Mouse (Mus musculus) cerebellum, postnatal 25 days (tissue): ENCODE results near the gene Lcorl.

ENCODE experiments used
- DNase-seq, 2 experiments: peaks; one replicate each; pipeline ENCODE4 v3.0.0; 2021; ENCODE audit warnings: mixed read lengths in 2 of 2

Lcorl gene

DNA sequence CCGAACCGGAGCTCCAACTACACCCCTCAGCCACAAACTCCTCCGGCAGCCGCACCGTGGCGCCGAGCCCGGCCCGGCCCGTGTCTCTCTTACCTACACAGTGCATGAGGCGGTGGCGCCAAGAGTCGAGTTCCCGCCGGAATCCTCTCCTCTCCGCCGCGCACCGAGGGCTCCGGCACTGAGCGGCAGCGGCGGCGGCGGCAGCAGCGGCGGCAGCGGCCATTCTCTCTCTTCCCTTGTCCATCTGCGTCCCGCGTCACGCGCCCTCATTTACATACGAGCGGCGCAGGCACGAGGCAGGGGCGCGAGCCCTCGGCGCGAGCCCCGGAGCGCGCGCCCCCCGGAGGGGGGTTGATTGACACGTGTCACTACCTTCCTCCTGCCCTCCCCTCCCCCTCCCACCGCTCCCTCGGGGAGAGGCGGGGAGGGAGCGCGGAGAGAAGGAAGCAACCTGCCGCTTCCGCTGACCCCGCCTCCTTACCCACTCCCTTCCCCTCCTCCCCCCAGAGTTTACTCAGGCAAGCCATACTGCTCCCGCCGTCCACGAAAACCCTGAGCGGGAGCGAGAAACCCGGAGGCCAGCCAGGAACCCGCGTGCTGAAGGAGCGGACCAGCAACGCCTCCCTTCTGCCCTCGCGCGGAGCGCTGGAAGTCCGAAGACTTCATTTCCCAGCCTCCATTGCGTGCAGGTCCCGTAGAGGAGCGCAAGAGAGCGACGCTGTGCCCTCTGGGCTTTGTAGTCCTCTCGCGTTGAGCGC lies at the start of gene Lcorl:
TSS of gene Lcorl (minus strand) at position 362 of the 758 bp plus-strand sequence.
- peak; percentile 96 to 97 for DNase-seq

DNA sequence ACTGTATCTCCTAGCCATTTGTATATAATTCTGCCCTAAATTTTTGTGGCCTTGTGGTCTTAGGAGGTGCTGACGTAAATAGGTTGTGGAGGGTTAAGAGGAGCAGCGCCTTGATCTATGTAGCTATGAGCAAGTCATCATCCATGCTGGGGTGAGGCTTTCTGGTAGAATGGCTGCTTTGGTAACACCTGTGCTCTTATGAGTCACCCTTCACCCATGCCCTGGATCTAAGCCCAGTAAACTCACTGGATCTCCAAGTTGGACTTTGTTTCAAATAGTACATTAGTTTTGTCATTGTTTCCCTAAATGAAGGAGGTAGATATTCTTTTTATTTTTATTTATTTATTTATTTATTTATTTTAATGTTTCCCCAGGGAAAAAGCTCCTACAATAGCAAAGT lies 47.3 kb upstream of the Lcorl start:
- DNase-seq: no peak

DNA sequence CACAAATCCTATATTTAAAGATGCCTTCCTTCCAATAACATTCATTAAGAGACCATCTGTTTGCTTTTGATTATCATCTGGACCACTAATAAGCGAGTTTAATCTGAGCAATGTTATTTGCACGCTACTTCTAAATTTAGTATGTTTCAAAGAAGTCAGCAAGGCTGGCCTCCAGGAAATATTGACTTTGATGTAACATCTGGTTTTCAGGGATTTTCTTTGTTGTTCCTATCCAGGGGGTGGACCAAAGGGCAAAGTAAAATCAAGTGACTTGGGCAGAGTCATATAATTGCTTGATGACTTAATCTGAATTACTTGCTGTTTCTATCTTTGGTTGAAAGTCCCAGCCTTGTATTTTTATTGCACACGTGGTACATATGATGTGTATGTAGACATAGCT lies 45.8 kb upstream of the Lcorl start:
- DNase-seq: no peak

DNA sequence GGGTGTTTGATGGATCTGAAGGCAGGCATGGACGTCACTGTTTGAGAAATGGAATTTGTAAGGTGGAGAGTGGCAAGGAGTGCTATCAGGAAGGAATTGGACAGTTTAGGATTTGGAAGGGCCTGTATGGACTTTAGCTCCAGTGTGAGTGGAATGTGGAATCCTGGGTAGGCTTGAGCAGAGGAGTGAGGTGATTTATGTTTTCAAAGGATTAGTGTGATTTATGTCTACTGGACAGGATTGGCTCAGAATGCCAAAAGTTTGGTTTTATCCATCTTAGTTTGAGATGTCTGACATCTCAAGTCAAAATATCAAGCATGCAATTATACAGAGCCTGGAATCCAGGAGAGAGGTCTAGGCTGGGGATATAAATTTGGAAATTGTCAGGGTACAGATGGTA lies 37.9 kb upstream of the Lcorl start:
- DNase-seq: no peak

DNA sequence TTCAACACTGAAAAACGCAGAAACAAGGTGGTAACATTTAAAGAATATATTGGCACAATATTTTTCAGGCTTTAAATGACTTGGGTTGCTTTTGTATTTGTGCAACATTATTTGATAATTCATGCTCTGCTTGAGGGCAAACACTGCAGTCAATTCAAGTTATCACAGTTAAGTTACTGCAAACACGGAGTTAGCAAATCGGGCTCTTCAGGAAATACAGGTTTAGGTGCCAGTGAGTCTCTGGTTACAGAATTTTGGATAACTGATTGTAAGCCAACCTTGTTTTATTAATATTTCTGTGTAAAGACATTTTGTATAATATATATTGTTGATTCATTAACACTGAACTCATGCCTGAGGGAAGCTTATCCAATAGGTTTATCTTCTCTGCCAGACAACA lies 36.3 kb upstream of the Lcorl start:
- DNase-seq: no peak

DNA sequence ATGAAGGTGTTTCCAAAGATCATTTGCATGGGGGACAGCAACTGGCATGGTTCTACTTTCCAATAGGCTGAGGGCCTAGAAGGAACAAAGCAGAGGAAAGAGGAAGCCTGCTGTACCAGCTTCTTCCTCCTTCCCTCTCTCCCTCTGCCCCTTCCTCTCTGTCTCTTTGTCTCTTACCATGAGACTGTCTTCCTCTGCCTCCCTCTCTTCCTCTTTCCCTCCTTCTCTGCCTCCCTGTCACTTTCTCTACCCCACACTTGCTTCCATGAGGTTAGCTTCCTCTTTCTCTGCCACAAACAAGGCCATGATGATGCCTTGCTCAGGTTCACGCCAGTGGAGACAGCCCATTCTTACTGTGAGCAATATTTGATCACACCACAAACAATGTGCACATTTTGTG lies 18.9 kb upstream of the Lcorl start:
- no peak for DNase-seq

DNA sequence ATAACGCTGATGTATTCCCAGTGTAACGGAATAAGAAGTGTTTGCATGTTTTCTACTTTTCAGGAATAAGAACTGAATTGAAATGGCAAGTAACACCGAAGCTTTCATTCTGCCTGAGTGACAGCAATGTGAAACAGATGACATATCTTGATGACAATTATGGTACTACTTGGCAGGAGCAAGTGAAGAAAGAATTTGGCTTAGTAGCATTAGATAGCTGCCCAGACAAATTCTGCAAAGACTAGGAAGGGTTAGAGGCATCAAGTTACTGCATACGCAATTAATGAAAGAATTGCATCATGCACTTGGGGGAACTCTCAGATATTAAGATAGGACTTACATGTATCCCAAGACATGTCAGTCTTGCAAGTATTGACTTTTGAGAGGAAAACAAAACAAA lies 18.1 kb upstream of the Lcorl start:
- no peak for DNase-seq

DNA sequence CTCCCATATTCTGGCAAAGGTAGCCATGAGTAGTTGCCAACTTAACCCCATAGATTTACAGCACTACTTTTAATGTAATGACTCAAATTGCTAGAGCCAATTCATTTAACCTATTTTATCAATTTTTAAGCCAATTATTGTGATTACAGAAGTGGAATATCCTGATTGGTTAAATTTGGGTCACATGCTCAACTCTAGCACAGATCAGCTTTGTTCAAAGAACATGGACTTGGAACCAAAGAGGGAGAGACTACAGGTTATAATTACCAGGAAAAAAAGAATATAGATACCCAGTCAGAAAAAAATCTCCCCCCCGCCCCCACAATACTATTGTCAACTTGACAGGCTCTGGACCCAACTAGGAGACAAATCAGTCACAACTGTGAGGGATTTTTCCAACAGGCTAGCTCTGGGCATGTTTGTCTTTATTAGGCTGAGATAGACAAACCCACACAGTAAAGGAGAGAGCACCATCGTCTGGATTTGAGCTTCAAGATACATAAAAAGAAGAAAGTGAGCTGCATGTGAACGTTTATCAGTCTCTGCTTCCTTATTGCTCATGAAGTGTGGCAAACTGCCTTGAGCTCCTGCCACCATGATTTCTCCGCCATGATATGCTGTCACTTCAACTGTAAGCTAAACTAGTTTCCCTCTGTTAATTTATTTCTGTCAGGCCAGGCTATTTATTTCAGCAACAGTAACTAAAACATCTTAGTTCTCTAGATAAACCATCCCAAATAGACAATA lies 17.0 kb upstream of the Lcorl start:
- DNase-seq: no peak

DNA sequence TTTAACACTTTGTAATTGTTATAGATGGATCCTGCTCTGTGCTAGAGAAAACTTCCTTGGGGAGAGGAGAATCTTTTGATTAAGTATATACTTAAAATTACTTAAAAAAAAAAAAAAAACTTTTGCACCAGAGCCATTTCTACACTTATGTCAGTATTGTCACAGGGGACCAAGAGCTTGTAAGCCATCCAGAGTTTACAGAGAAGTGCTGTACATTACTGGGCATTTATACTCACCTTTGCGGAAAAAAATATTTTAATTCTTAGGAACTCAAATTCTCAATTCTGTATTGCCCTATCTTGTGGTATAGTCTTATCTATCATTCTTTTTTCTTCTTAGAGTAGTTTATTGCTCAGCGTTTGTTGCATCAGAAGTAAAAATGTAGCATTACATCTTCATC lies 953 bp upstream of the Lcorl start:
- DNase-seq: no peak

DNA sequence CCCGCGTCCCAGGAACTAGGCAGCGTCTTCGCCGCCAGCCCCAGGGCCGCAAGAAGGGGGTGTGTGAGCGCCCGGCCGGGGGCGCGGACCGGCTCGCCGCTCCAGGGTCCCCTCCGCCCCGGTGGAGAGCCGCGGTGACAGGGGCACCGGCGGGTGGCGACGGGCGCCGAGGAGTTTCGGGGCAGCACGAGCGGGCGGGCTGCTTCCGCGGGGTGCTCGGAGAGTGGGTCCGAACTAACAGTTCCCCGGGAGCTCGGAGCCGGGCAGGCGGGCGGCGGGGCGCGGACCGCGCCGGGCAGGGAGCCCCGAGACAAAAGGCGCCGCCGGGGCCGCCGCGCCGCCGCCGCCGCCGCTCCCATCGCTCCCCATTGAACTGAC lies 550 bp downstream of the Lcorl start:
- DNase-seq: no peak

DNA sequence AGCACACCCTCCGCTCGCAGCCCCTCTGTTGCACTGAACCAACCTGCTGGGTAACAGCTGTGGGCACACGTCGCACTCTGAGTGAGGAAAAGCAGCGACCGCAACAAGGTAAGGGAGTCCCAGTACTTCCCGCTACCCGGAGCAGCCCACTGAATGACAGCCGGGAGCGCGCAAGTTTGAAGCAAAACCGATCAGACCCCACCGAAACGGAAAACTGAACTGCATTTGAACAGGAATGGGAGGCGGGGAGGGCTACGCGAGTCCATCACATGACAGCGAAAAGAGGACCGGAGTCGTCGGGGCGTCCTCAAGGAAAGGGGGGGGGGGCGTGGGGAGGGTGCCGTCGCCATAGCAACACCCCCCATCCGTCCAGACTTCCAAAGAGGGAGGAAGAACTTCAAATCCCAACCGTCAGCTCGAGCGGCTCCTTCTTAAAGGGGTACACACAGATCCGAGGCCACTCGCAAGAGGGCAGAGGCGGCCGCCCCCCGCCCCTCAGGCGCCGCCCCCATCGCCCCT lies 1.1 kb downstream of the Lcorl start:
- peak; percentile 51 to 67 for DNase-seq

DNA sequence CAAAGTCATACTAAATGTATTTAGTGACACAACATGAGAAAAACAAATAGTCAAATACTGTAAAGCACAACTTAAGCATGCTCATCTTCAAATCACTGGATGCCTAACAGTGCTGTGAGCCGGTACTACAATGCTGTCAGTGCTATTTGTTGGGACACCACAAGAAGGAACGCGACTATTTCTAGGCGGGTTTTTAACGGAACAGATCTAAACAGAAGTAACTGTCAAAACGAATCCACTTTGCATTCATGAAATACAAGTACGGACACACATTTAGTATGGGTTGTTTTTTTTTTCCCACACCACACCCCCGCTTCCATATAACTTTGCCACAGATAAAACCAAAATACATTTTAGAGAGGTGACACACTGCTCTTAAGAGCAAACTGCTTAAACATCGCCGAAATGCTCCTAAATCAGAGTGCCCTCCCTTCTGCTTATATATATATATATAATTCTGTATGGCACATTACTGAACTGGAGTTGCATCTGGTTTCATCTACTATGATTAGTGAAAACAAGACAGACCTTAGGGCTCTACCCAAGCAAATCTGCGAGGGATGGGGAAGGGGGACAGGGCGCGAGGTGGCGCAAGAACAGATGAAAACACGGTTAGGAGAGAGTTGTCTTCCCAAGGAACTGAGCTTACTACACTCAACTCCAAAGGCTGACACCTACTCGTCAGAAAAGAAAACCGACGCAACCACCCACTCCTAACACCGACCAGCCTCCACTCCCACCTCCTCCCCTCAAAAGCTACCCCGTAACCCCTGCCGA lies 1.7 kb downstream of the Lcorl start:
- peak in 1 of 2 experiments; percentile 61 for DNase-seq

DNA sequence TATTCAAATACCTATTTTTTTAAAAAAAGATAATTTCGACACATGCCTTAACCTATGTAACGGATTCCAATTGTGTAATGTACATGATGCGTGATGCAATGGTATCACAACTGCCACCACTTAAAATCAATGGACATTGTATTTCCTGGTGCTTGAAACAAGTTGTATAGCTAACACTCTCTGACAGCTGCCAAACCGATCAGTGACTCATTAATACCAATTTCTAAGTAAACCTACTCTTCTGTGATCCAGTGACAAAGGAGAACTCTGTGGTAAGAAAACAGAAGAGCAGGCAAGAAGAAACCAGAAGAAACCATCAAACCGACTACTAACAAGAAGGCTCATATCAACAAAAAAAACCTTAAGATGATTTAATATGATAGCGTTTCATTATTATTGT lies 12.7 kb downstream of the Lcorl start:
- no peak for DNase-seq

DNA sequence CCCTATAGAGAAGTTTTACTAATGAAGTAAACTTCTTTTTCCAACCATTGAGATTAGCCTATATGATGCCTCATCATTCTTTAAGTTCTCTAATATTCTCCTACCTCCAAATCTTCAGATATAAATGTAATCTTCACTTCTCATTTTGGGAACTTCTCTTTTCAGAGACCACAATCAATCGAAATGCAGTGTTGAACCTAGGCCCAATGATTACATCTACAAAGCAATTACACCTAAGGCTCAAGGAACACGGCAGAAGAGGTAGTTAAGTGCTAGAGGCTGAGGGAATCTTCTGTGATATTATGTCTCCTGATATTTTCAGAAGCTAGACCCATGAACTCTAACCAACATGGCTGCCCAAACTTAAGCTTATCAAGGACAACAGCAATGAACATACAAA lies 22.3 kb downstream of the Lcorl start:
- no peak for DNase-seq

DNA sequence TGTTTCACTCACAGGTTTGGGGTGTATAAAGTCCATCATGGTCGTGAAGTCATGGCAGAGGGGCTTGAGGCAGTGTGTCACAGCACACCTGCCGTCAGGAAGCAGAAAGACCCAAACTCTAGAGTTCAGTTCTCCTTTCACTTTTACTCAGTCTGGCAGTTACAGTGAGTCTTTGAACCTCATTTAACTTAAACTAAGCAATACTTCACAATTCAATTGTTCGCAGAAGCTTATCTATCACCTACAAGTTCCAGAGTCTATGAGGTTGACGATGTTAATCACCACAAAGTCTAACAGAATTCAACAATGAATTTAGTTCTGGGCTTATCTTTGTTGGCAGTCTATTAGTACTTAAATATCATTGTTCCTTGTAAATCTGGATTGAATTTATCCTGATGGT lies 45.9 kb downstream of the Lcorl start:
- DNase-seq: no peak

DNA sequence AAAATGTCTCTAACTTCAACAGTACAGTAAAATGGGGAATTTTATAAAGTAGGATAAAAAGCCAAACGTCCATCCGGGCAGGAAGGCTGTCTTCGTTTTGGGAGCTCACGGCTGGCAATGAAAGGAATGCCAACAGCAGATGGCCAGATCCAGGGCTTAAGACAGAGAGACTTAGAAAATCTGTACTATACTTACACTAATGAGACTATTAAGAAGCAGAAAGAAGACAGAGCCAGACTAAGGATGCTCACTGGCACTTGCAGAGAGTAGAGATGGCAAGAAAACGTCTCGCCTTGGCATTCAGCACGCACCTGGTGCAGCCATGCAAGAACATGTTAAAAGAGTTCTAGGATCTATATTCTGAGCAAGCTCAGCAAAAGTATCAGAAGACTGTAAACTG lies 65.6 kb downstream of the Lcorl start:
- peak; percentile 19 to 21 for DNase-seq

DNA sequence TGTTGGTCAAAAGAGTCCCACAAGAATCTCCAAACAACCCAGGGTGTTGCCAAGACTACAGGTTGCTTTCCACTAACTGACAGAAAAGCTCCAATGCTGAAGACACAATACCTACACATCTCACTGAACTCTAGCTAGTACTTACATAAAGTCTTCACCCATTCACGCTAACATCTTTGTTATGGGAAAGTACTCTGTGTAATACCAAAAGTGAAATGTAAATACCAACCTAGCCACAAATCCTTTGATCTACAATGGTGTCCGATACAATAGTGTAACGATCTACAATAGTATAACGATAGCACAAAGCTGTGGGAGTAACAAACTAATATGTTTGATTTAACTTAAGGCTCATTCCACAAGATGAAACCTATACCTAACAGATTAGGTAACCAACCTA lies 67.2 kb downstream of the Lcorl start:
- no peak for DNase-seq

DNA sequence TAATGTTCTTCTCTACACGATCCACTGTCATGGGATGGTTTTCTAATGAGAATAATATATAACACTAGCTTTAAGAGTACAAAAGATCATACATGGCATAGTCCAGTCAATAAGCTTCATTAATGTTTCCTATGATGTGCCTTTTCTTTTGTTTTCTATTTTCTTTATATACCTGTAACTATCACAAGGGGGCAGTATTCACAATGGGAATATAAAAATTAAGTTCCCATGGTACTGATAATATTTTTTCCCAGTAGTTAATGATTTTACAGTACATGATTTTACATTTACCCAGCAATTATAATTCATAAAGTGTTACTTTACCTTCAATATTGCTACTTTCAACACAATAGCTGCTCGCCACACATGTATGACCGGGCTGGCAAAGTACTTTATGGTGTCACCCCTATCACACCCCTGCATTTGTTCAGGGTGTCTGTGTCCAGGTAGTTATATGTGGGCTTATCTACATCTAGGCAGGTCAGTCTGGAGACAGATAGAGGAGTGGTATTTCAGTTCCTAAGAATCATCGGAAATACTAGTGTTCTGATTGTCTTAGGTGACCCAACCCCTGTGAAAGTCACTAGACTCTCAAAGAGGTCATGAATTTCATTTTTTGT lies 99.8 kb downstream of the Lcorl start:
- DNase-seq: no peak

DNA sequence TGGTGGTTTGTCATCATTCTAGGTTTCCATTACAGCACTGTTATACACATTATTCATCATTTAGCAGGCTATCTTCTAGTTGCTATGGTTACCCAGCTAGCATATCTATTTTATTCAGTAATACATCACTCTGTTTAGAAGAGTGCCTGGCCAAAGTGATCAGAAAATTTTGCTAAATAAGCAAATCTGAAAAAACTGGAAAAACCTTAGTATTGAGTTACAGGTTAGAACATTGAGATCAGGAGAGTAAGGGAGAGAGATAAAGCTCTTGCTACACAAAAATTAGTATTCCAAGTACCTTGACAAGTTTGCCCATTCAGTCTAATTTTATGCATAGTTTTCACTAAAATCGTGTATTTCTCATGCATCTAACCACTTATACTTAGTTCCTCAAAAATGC lies 119.5 kb downstream of the Lcorl start:
- DNase-seq: no peak

DNA sequence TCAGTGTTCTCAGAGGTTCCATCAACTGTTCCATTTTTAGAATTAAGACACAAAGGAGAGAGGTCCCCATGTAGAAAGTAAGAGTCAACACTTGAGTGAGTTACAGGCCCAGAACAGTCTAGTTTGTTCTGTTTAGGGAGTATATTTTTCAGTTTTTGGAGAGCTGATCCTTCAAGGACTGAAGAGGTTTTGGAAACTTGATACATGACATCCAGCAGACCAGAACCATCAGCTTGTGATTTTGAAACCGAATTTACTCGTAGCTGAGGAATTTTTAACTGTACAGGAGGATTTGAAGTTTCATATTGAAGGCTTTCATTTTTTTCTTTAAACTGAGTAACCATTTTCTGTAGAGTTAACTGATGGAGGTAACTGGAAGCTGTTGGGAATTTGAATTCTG lies 123.7 kb downstream of the Lcorl start:
- no peak for DNase-seq

DNA sequence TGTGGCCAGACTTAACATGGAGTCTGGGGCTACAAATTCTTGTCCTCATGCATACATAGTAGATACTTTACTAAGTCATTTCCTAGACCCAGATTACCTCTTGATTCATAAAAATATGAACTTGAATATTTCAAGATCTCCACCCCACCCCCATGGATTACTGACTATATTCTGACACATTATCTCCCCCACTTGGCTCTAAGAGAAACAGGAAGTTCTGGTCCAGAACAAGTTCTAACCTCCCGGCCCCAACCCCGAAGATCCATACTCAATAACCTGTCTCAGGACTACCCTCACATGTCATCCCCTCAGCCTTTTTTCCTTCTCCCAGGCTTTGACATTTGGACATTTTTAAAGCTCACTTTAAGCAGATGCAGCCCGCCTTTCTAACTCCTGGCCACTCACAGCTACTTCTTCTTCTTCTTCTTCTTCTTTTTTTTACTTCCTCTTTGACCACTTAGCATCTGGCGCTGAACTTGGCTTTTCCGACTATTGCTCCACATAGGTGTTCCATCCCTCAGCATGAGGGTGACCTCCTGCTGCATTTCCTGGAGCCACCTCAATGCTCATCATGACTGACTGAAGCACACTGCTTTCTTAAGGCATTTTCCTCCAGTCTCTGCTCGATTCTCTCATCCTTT lies 138.4 kb downstream of the Lcorl start:
- no peak for DNase-seq

DNA sequence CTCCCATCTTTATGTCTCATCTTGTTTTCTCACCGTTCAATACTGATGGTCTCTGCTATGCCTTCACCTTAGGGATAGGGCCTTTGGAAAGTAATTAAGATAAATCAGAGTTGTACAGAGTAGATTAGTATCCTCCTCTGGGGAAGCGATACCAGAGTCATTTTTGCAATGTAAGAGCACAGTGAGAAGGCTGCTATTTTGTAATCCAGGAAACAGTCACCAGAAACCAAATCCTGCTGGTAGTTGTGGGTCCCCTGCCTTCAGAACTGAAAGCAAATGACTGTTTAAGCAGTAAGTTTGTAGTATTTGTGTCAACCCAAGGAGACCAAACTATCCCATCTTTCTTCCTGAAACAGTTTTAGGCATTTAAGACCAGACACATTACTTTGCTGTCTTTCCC lies 147.8 kb downstream of the Lcorl start:
- no peak for DNase-seq

DNA sequence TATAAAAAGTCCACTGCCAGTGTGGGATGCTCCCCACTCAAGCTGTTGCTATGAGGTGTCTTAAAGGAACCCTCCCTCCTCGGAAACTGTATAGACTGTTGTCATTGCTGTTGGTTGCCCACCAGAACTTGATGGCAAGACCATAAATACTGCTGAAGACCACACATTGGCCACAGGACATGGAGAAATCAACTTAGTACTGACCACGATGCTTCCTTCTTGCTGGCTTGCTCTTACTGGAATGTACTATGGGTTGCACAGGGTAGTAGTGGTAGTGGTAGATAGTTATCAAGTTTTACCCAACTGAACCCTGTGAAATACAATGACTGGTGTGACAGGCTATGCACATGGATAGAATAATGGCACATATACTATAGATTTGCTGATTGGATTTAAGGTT lies 150.6 kb downstream of the Lcorl start:
- no peak for DNase-seq
